Mouse (Mus musculus) Patski (cell line): ENCODE results near the gene Cyb5b. TPM values are rescaled to one million over a fixed set of nuclear protein-coding genes. Genes with fewer than 3 reads are reported as not detected.

Source experiments
- ATAC-seq: fragments of 100-300 bp; one replicate; pipeline ENCODE4 v1.8.0; 2021
- CTCF ChIA-PET: fragments of 350-600 bp; sonication (Branson Sonifier 250); formaldehyde crosslinking; loops from one replicate; lab custom pipeline; 2022; ENCODE audit warnings: inconsistent platforms; lab: Charles Lee
- POLR2A ChIA-PET: fragments of 350-600 bp; sonication (Branson Sonifier 250); formaldehyde crosslinking; loops from one replicate; lab custom pipeline; 2022; ENCODE audit warnings: antibody characterized with exemption, inconsistent platforms; lab: Charles Lee
- DNase-seq: peaks from one replicate; pipeline ENCODE4 v3.0.0-alpha.2; 2011; ENCODE audit warnings: low read depth, low spot score
- H3K27me3 ChIP-seq: fragments of 371-371 bp; one replicate; pipeline ENCODE4 v1.5.1; 2021
- CTCF ChIP-seq: fragments of 100-300 bp; IDR thresholded peaks from one replicate; pipeline ENCODE4 v1.5.1; 2021
- in situ Hi-C: fragments of 300-500 bp; cut with MboI; formaldehyde crosslinking; loops from 3 replicates; pipeline ENCODE4 v1.11.1; 2018; ENCODE audit warnings: low pct_unique_long_range_greater_than_20kb, mixed read lengths
- polyA plus RNA-seq: library from polyadenylated mRNA; unstranded; gene quantifications from one replicate; pipeline ENCODE4 v1.2.3, GENCODE M21; 2021

Gene Cyb5b
- polyA plus RNA-seq, 1 experiment from 2014 or later = 136 TPM

GRCm38 (mm10) chr8:107142539-107142938 lies 7.9 kb upstream of the Cyb5b start:
- CTCF ChIA-PET = interaction anchor here (1.7 to 2.9 kb wide), 2 partner anchors 11 to 12 kb away, joined by 3 to 5 read pairs; no protein-coding TSS in a partner anchor
- H3K27me3 ChIP-seq = no peaks in the 10 kb centered on the region
- TF ChIP-seq CTCF = no peak
- DNase-seq (no peak), ATAC-seq (no peak)
- POLR2A ChIA-PET = interaction anchor here (0.6 kb wide), 1 partner anchor 194 kb away, joined by 4 read pairs; no protein-coding TSS in a partner anchor
- in situ Hi-C loops = no loop called here

GRCm38 (mm10) chr8:107143501-107143900 lies 6.9 kb upstream of the Cyb5b start:
- ATAC-seq = no peak
- in situ Hi-C loops = no loop called here
- ChIA-PET POLR2A (no interaction called here), CTCF (interaction anchor here (1.2 to 2.9 kb wide), 2 partner anchors 10 to 20 kb away, joined by 4 to 5 read pairs; no protein-coding TSS in a partner anchor)
- no peaks in the 10 kb centered on the region for H3K27me3 ChIP-seq
- no peak for DNase-seq
- TF ChIP-seq CTCF = no peak

DNA sequence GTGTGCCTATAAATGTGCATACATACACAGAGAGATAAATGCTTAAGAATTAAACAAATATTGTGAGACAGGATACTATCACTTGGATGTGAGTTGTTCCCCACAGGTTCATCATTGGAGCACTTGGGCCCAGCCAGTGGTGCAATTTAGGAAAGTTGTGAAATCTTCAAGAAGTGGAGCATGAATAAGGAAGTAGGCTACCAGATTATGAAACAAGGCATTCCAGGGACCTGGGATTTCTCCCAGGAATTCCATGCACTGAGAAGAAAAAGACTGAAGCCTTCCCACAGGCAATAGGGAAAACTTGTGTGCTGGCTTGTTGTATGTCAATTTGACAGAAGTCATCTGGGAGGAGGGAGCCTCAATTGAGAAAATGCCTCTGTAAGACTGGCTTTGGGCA lies 4.3 kb upstream of the Cyb5b start:
- in situ Hi-C loops = no loop called here
- no peak for TF ChIP-seq CTCF
- CTCF ChIA-PET = interaction anchor here (1.2 kb wide), 1 partner anchor 14 kb away, joined by 3 read pairs; no protein-coding TSS in a partner anchor
- no peaks in the 10 kb centered on the region for H3K27me3 ChIP-seq
- no peak for DNase-seq
- POLR2A ChIA-PET = interaction anchor here (1.8 kb wide), 1 partner anchor 12 kb away, joined by 5 read pairs; no protein-coding TSS in a partner anchor
- no peak for ATAC-seq

- POLR2A ChIA-PET = interaction anchor here (0.6 to 0.7 kb wide), 2 partner anchors 11 to 169 kb away, joined by 4 read pairs; no protein-coding TSS in a partner anchor
- CTCF ChIA-PET = no interaction called here
- TF ChIP-seq CTCF = no peak
These were observed 1.6 kb upstream of the Cyb5b start for GRCm38 (mm10) chr8:107148802-107149201.

GRCm38 (mm10) chr8:107150057-107150403 lies 410 bp upstream of the Cyb5b start:
- TF ChIP-seq CTCF = no peak
- ATAC-seq (no peak), DNase-seq (no peak)
- ChIA-PET CTCF (no interaction called here), POLR2A (no interaction called here)
- in situ Hi-C loops = no loop called here
- no peaks in the 10 kb centered on the region for H3K27me3 ChIP-seq

More at GRCm38 (mm10) chr8:107148802-107149201, 1.6 kb upstream of the Cyb5b start:
- H3K27me3 ChIP-seq = no peaks in the 10 kb centered on the region
- ATAC-seq = no peak
- no peak for DNase-seq
- in situ Hi-C loops = no loop called here

GRCm38 (mm10) chr8:107151212-107151920 lies 926 bp downstream of the Cyb5b start:
- in situ Hi-C loops = no loop called here
- ChIA-PET CTCF (interaction anchor here (3.3 kb wide), 1 partner anchor 22 kb away, joined by 13 read pairs; no protein-coding TSS in a partner anchor), POLR2A (interaction anchor here (0.5 to 1.8 kb wide), 3 partner anchors 14 to 142 kb away, joined by 3 to 4 read pairs (median 3); partner anchors contain the start of gene Nfat5)
- no peak for TF ChIP-seq CTCF
- no peak for DNase-seq
- no peak for ATAC-seq
- H3K27me3 ChIP-seq = no peaks in the 10 kb centered on the region

GRCm38 (mm10) chr8:107153326-107154210 lies 3.1 kb downstream of the Cyb5b start:
- TF ChIP-seq CTCF = no peak
- no peak for ATAC-seq
- POLR2A ChIA-PET = interaction anchor here (0.7 to 1.7 kb wide), 3 partner anchors 24 to 32 kb away, joined by 3 to 8 read pairs (median 5); no protein-coding TSS in a partner anchor
- CTCF ChIA-PET = interaction anchor here (0.8 to 3.3 kb wide), 5 partner anchors 11 to 65 kb away, joined by 3 to 13 read pairs (median 5); no protein-coding TSS in a partner anchor
- no peaks in the 10 kb centered on the region for H3K27me3 ChIP-seq
- in situ Hi-C loops = no loop called here
- DNase-seq = no peak

DNA sequence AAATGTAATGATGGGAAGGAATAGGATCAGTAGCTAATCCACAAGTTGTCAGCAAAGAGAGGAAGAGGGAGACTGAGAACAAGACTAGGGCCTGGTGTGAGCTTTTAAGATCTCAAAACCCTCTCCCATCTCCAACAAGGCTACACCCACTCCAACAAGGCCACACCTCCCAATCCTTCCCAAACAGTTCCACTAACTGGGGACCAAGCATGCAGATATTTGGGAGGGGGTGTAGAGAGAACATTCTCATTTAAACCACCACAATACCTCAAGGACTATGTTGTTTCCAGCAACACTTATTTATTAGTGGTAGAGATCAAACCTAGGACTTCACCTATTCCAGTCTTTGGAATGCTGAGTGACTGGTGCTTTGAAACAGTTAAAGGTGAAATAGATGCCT lies 6.4 kb downstream of the Cyb5b start:
- in situ Hi-C loops = no loop called here
- POLR2A ChIA-PET = interaction anchor here (1.1 to 1.7 kb wide), 2 partner anchors 9 to 38 kb away, joined by 3 read pairs; no protein-coding TSS in a partner anchor
- no peak for TF ChIP-seq CTCF
- ATAC-seq = no peak
- H3K27me3 ChIP-seq = no peaks in the 10 kb centered on the region
- CTCF ChIA-PET = no interaction called here
- no peak for DNase-seq

- POLR2A ChIA-PET = interaction anchor here (1.7 to 2.2 kb wide), 2 partner anchors 11 to 39 kb away, joined by 3 to 5 read pairs; no protein-coding TSS in a partner anchor
- DNase-seq = no peak
- no peak for ATAC-seq
- in situ Hi-C loops = no loop called here
- CTCF ChIA-PET = interaction anchor here (1.0 to 2.2 kb wide), 2 partner anchors 28 to 41 kb away, joined by 3 to 10 read pairs; no protein-coding TSS in a partner anchor
- no peak for TF ChIP-seq CTCF
- no peaks in the 10 kb centered on the region for H3K27me3 ChIP-seq
These were observed 7.4 kb downstream of the Cyb5b start for GRCm38 (mm10) chr8:107157836-107158235.

DNA sequence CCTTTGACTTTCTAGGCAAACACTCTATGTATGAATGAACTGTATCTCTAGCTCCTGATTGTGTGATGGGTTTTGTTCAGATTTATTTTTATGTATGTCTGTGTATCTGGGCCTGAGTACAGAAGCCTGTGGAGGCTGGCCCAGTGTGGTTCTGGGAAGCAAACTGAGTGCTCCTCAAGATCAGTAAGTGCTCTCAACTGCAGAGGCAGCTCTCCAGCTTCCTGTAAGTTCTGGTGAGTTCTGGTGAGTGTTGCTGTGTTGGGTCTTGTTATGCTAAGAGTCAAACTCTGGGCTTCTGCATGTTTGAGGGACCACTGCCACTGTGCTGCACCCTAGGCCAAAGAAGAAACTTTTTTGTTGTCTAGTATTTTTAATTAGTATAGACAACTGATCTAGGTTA lies 8.4 kb downstream of the Cyb5b start:
- ChIA-PET CTCF (interaction anchor here (1.0 to 2.2 kb wide), 6 partner anchors 29 to 165 kb away, joined by 3 to 10 read pairs (median 3); no protein-coding TSS in a partner anchor), POLR2A (interaction anchor here (1.1 to 2.2 kb wide), 4 partner anchors 12 to 40 kb away, joined by 3 to 5 read pairs (median 3); no protein-coding TSS in a partner anchor)
- TF ChIP-seq CTCF = no peak
- H3K27me3 ChIP-seq = no peaks in the 10 kb centered on the region
- no peak for DNase-seq
- no peak for ATAC-seq
- in situ Hi-C loops = no loop called here
